Mouse (Mus musculus): ENCODE measurements around the gene Cnn3. TPM values are rescaled to one million over a fixed set of nuclear protein-coding genes. Genes with fewer than 3 reads are reported as not detected.

Cnn3 gene
- polyA plus RNA-seq, 1 experiment from 2014 or later = 342 TPM

GRCm38 (mm10) chr3:121461477-121461876 is 35.2 kb downstream of the Cnn3 start:
- Histone ChIP-seq H3K36me3 (ENCODE audit: insufficient read depth, low read length) (0 out of 2 replicates have a peak, but pooled peaks cover 6% of the 10 kb centered on the region), H3K4me3 (ENCODE audit: low read depth, low read length) (no peak overlapping the region), H3K9ac (replicated peaks; ENCODE audit: low read depth) (no peak overlapping the region), H3K4me2 (replicated peaks; ENCODE audit: low read depth, low read length) (no peak overlapping the region), H3K27me3 (replicated peaks; ENCODE audit: insufficient read depth, low read length) (no peaks in the 10 kb centered on the region), H3K27ac (ENCODE audit: low read length) (no peak overlapping the region), H3K4me1 (ENCODE audit: insufficient read depth, low read depth, low read length) (no peaks in the 10 kb centered on the region), H3K9me3 (ENCODE audit: low read length) (no peaks in the 10 kb centered on the region)
- ATAC-seq (no peak), DNase-seq (ENCODE audit: low spot score) (no peak)
- 88% methylated on average over 13 of the region's 13 CpGs for WGBS
- TF ChIP-seq CTCF (IDR thresholded peaks at IDR 0.05) = no peak
- no peak for TF ChIP-seq EP300 (IDR thresholded peaks at IDR 0.05)

GRCm38 (mm10) chr3:121462782-121463181 is 36.5 kb downstream of the Cnn3 start:
- DNase-seq (ENCODE audit: low spot score) = no peak
- TF ChIP-seq CTCF (IDR thresholded peaks at IDR 0.05) (no peak), EP300 (IDR thresholded peaks at IDR 0.05) (no peak)
- WGBS = 89% methylated on average over 3 of the region's 3 CpGs

DNA sequence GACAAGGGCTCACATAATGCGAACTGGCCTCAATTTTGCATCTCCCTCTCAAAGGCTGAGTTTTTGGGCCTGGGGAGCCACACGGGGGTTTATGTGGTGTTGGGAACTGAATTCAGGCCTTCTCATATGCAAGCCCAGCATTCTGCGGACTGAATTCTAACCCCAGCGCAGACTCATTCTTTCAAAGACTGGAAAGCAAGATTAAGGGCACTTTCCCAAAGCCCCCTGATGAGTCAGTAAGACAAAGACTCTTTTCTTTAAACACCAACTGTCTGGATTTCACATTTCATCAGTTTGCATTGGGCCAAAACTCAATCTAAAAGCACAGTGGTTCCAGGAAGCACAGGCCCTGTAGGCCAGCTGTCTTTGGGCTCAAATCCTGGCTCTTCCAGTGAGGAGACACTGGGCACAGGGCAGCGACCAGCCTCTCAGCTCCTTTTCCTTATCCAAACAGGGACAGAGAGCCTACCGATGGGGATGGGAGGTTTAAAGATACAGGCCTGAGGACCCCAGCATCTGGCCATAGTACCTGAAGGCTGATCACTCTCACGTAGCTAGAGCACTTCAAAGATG is 38.5 kb downstream of the Cnn3 start:
- ATAC-seq (no peak), DNase-seq (ENCODE audit: low spot score) (no peak)
- Histone ChIP-seq H3K9me3 (ENCODE audit: low read length) (no peaks in the 10 kb centered on the region), H3K4me1 (ENCODE audit: insufficient read depth, low read depth, low read length) (no peaks in the 10 kb centered on the region), H3K4me3 (ENCODE audit: low read depth, low read length) (no peak overlapping the region), H3K4me2 (replicated peaks; ENCODE audit: low read depth, low read length) (no peak overlapping the region), H3K36me3 (ENCODE audit: insufficient read depth, low read length) (no peaks in the 10 kb centered on the region), H3K27ac (ENCODE audit: low read length) (no peak overlapping the region), H3K27me3 (replicated peaks; ENCODE audit: insufficient read depth, low read length) (no peaks in the 10 kb centered on the region), H3K9ac (replicated peaks; ENCODE audit: low read depth) (no peak overlapping the region)
- WGBS = 75% methylated on average over 7 of the region's 7 CpGs
- TF ChIP-seq EP300 (IDR thresholded peaks at IDR 0.05) = no peak
- TF ChIP-seq CTCF (IDR thresholded peaks at IDR 0.05) = no peak

More at GRCm38 (mm10) chr3:121462782-121463181, 36.5 kb downstream of the Cnn3 start:
- H3K4me1 ChIP-seq (ENCODE audit: insufficient read depth, low read depth, low read length) = no peaks in the 10 kb centered on the region
- H3K9me3 ChIP-seq (ENCODE audit: low read length) = no peaks in the 10 kb centered on the region
- H3K9ac ChIP-seq (replicated peaks; ENCODE audit: low read depth) = no peak overlapping the region
- no peak for ATAC-seq
- no peak overlapping the region for H3K27ac ChIP-seq (ENCODE audit: low read length)
- no peak overlapping the region for H3K4me3 ChIP-seq (ENCODE audit: low read depth, low read length)
- 0 out of 2 replicates have a peak, but pooled peaks cover 6% of the 10 kb centered on the region for H3K36me3 ChIP-seq (ENCODE audit: insufficient read depth, low read length)
- no peaks in the 10 kb centered on the region for H3K27me3 ChIP-seq (replicated peaks; ENCODE audit: insufficient read depth, low read length)
- no peak overlapping the region for H3K4me2 ChIP-seq (replicated peaks; ENCODE audit: low read depth, low read length)

- 81% methylated on average over 10 of the region's 10 CpGs for WGBS
- DNase-seq (ENCODE audit: low spot score) = no peak
Observed at GRCm38 (mm10) chr3:121465795-121466194, 39.5 kb downstream of the Cnn3 start.

GRCm38 (mm10) chr3:121467094-121467552 is 40.8 kb downstream of the Cnn3 start:
- Histone ChIP-seq H3K27me3 (replicated peaks; ENCODE audit: insufficient read depth, low read length) (no peaks in the 10 kb centered on the region), H3K9me3 (ENCODE audit: low read length) (no peaks in the 10 kb centered on the region), H3K9ac (replicated peaks; ENCODE audit: low read depth) (no peak overlapping the region), H3K4me2 (replicated peaks; ENCODE audit: low read depth, low read length) (no peak overlapping the region), H3K36me3 (ENCODE audit: insufficient read depth, low read length) (no peaks in the 10 kb centered on the region), H3K4me1 (ENCODE audit: insufficient read depth, low read depth, low read length) (no peaks in the 10 kb centered on the region), H3K27ac (ENCODE audit: low read length) (no peak overlapping the region), H3K4me3 (ENCODE audit: low read depth, low read length) (no peak overlapping the region)
- TF ChIP-seq EP300 (IDR thresholded peaks at IDR 0.05) (no peak), CTCF (IDR thresholded peaks at IDR 0.05) (no peak)
- WGBS = 54% methylated on average over 10 of the region's 10 CpGs
- peak; percentile 30 for DNase-seq (ENCODE audit: low spot score)
- no peak for ATAC-seq

More at GRCm38 (mm10) chr3:121465795-121466194, 39.5 kb downstream of the Cnn3 start:
- no peaks in the 10 kb centered on the region for H3K27me3 ChIP-seq (replicated peaks; ENCODE audit: insufficient read depth, low read length)
- ATAC-seq = no peak
- no peaks in the 10 kb centered on the region for H3K4me1 ChIP-seq (ENCODE audit: insufficient read depth, low read depth, low read length)
- no peaks in the 10 kb centered on the region for H3K9me3 ChIP-seq (ENCODE audit: low read length)
- TF ChIP-seq EP300 (IDR thresholded peaks at IDR 0.05) (no peak), CTCF (IDR thresholded peaks at IDR 0.05) (no peak)
- H3K9ac ChIP-seq (replicated peaks; ENCODE audit: low read depth) = no peak overlapping the region
- no peak overlapping the region for H3K4me2 ChIP-seq (replicated peaks; ENCODE audit: low read depth, low read length)
- no peak overlapping the region for H3K4me3 ChIP-seq (ENCODE audit: low read depth, low read length)
- no peak overlapping the region for H3K27ac ChIP-seq (ENCODE audit: low read length)
- no peaks in the 10 kb centered on the region for H3K36me3 ChIP-seq (ENCODE audit: insufficient read depth, low read length)

- Histone ChIP-seq H3K9me3 (ENCODE audit: low read length) (no peaks in the 10 kb centered on the region), H3K9ac (replicated peaks; ENCODE audit: low read depth) (no peak overlapping the region)
- 25% methylated on average over 1 of the region's 2 CpGs for WGBS
Observed at GRCm38 (mm10) chr3:121468136-121468535, 41.8 kb downstream of the Cnn3 start.

More at GRCm38 (mm10) chr3:121468136-121468535, 41.8 kb downstream of the Cnn3 start:
- no peak overlapping the region for H3K4me2 ChIP-seq (replicated peaks; ENCODE audit: low read depth, low read length)
- no peak overlapping the region for H3K4me3 ChIP-seq (ENCODE audit: low read depth, low read length)
- H3K27ac ChIP-seq (ENCODE audit: low read length) = no peak overlapping the region
- no peaks in the 10 kb centered on the region for H3K36me3 ChIP-seq (ENCODE audit: insufficient read depth, low read length)
- H3K4me1 ChIP-seq (ENCODE audit: insufficient read depth, low read depth, low read length) = no peaks in the 10 kb centered on the region
- DNase-seq (ENCODE audit: low spot score) = no peak
- TF ChIP-seq CTCF (IDR thresholded peaks at IDR 0.05) = no peak
- TF ChIP-seq EP300 (IDR thresholded peaks at IDR 0.05) = no peak
- ATAC-seq = no peak
- no peaks in the 10 kb centered on the region for H3K27me3 ChIP-seq (replicated peaks; ENCODE audit: insufficient read depth, low read length)
